Mouse (Mus musculus): Measurements from ENCODE around the gene Tpp1.

Gene Tpp1

GRCm38 (mm10) chr7:105726144-105726979 lies 25.7 kb downstream of the Tpp1 start:
- DNase-seq = peak; percentile 73

DNA sequence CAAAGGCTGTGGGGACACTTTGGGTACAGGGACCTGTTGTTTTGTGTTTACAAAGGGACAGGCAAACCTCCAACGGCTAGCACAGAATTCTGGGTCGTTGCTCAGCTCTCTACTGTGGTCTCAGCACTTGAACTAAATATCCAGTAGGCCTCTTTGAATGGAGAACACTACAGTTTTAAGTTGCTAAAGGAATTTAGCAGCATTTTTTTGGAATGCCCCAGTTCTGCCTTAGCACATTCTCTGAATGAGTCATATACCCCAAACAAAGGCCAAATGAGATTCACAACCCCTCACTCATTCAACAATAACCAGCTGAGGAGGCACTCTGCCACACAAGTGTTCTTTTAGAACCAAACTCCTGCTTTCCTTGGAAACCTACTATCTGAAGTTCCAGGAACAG lies 30.1 kb downstream of the Tpp1 start:
- no peak for DNase-seq

- no peak for DNase-seq
Observed at GRCm38 (mm10) chr7:105715366-105715765, 36.7 kb downstream of the Tpp1 start.

DNA sequence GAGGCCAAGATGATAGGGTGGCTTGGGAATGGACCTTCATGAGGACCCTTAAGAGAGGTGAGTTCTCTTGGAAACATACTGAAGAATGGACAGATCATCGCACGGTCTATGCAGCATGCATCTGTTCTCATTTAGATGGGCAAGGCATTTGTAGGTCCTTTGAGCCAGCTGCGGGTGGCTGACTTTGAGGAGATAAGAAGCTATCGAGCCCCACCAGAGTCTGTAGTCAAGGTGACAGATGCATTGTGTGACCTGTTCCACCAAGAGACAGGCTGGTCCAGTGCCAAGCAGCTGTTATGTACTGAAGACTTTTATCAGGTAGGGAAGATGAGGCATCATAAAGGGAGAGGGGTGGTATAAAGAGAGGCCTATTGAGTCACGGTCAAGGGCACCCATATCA lies 43.3 kb downstream of the Tpp1 start:
- no peak for DNase-seq

- no peak for DNase-seq
Observed at GRCm38 (mm10) chr7:105703816-105704215, 48.2 kb downstream of the Tpp1 start.

GRCm38 (mm10) chr7:105703184-105703583 lies 48.9 kb downstream of the Tpp1 start:
- DNase-seq = no peak
